Mouse (Mus musculus) kidney, embryonic 16.5 days (tissue): ENCODE data around the gene Cd300ld2. TPM values are rescaled to one million over a fixed set of nuclear protein-coding genes. Genes with fewer than 3 reads are reported as not detected.

Source experiments
- polyA plus RNA-seq: library from polyadenylated mRNA; unstranded; fragments of >200 nt; fragmentation: Nextera tagmentation; extraction: Ambion mirVana; gene quantifications from 2 replicates; pipeline ENCODE4 v1.2.1, GENCODE M21; 2015

Cd300ld2 gene
- polyA plus RNA-seq, 1 experiment from 2014 or later: not detected

Other genes starting within 250 kb of the Cd300ld2 start
- gene Btbd17, start 220.2 kb downstream of the Cd300ld2 start, polyA plus RNA-seq: 0.47 and 0.54 TPM in 2 replicates
- not detected in 2 replicates for gene Gpr142, start 217.3 kb downstream of the Cd300ld2 start, polyA plus RNA-seq
- 153 and 162 TPM in 2 replicates for gene Gprc5c, start 165.0 kb downstream of the Cd300ld2 start, polyA plus RNA-seq
- gene Cd300a, start 126.2 kb downstream of the Cd300ld2 start, polyA plus RNA-seq: 1.8 and 2.2 TPM in 2 replicates
- 0.32 and 0.37 TPM in 2 replicates for gene Cd300lb, start 81.8 kb downstream of the Cd300ld2 start, polyA plus RNA-seq
- not detected in 2 replicates for gene Cd300c, start 47.0 kb downstream of the Cd300ld2 start, polyA plus RNA-seq
- gene Cd300ld, start 26.3 kb downstream of the Cd300ld2 start, polyA plus RNA-seq: 0.36 and 0.40 TPM in 2 replicates
- gene Cd300c2, start 14.3 kb downstream of the Cd300ld2 start, polyA plus RNA-seq: 1.6 and 2.5 TPM in 2 replicates
- gene Cd300ld4, start 10.8 kb upstream of the Cd300ld2 start, polyA plus RNA-seq: not detected in 2 replicates
- not detected in 2 replicates for gene Cd300ld5, start 21.6 kb upstream of the Cd300ld2 start, polyA plus RNA-seq
- gene Cd300ld3, start 32.2 kb upstream of the Cd300ld2 start, polyA plus RNA-seq: not detected in 2 replicates
- 0.10 TPM in 1 of 2 replicates, not detected in the other for gene Cd300e, start 46.0 kb upstream of the Cd300ld2 start, polyA plus RNA-seq
- gene Rab37, start 75.2 kb upstream of the Cd300ld2 start, polyA plus RNA-seq: 1.7 and 2.2 TPM in 2 replicates
- gene Cd300lf, start 117.8 kb upstream of the Cd300ld2 start, polyA plus RNA-seq: 0.52 and 0.53 TPM in 2 replicates
- gene Slc9a3r1, start 147.1 kb upstream of the Cd300ld2 start, polyA plus RNA-seq: 165 and 170 TPM in 2 replicates
- gene Tmem104, start 171.3 kb upstream of the Cd300ld2 start, polyA plus RNA-seq: 11.7 and 13.8 TPM in 2 replicates
- 28.0 and 29.7 TPM in 2 replicates for gene Nat9, start 171.7 kb upstream of the Cd300ld2 start, polyA plus RNA-seq